Mouse (Mus musculus): ENCODE measurements around the gene Rab3il1.
A peak's percentile ranks its signal among the peaks of the same experiment; 100 is the strongest.

Gene Rab3il1

GRCm38 (mm10) chr19:9982852-9983542, 18.5 kb upstream of the Rab3il1 start:
- DNase-seq (ENCODE audit: low spot score in 2 of 2) = peak in 1 of 2 experiments; percentile 58

GRCm38 (mm10) chr19:9984111-9985055, 17.1 kb upstream of the Rab3il1 start:
- DNase-seq (ENCODE audit: low spot score in 2 of 2) = no peak

DNA sequence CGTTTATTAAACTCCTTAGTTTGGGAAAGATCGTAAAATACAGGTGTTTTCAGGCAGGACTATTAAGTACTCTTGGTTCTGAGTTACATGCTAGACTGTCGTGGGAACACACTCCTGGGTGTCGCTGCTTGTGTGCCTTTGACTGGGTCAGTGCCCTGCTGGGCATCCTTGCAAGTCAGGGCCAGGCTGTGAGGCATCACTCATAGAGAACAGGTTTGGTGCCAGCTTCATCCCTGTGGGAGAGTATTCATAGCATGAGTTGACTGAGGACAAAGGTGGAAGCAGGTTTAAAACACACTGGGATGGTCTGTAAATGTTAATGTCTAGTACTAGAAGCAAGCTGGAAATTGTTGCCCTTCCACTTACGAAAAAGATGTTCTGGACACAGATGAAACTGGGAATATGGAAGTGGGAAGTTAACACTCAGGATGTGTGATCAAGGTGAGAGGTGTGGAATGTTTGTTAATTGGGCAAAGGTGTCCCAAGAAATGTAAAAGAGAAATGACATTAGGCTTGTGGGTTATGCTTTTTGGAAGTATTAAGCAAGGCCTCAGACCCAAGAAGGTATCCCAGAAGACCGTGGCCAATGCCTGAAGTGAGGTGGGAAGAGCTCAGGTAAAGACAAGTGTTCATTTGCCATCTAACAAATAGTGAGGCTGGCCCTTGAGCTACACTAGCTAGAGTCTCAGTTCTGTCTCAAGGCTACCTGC, 16.1 kb upstream of the Rab3il1 start:
- DNase-seq (ENCODE audit: low spot score in 2 of 2) = no peak

DNA sequence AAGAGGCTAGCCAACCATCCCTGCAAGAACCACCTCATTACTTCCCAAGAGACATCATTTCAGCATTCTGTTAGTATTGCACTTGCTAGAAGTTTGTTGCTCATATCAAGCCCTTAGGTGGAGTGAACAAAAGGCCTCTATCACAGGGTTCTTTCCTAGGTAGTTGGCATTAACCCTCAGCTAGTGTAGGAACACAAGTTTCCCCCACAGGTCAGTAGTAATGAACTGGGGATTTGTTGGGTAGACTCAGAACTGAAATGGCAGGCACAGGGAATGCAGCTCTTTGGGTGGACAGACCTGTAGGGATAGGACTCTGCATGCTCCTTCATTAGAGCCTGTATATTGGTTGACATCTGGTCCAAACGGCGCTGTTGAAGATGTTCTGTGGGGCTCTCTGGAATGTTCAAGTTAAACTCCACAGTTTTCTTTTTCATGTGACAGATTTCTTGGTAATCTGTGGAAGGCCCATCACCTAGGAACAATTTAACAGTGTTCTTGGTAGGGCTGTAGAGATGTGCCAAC, 15.5 kb upstream of the Rab3il1 start:
- no peak for DNase-seq (ENCODE audit: low spot score in 2 of 2)

DNA sequence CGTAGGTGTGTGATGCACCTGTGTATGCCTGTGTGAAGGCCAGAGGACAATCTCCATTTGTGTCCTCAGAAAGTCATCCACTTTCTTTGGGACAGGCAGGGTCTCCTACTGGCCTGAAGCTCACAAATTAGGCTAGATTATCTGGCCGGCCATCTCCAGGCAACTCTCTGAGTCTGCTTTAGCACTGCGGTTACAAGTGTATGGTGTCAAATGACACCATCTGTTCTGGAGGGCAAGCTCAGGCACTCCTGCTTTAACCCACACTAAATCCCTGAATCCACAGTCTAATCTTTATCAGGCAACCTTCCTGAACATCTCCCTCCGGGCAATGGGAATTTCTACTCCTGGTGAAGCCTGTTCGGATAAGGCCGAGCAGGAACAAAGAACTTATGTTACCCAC, 14.3 kb upstream of the Rab3il1 start:
- DNase-seq (ENCODE audit: low spot score in 2 of 2) = no peak

- DNase-seq (ENCODE audit: low spot score in 2 of 2) = no peak
These were observed 13.9 kb upstream of the Rab3il1 start for GRCm38 (mm10) chr19:9987593-9987992.

- no peak for DNase-seq (ENCODE audit: low spot score in 2 of 2)
These were observed 12.1 kb upstream of the Rab3il1 start for GRCm38 (mm10) chr19:9989171-9989883.

GRCm38 (mm10) chr19:9989884-9990256, 11.6 kb upstream of the Rab3il1 start:
- DNase-seq (ENCODE audit: low spot score in 2 of 2) = no peak

DNA sequence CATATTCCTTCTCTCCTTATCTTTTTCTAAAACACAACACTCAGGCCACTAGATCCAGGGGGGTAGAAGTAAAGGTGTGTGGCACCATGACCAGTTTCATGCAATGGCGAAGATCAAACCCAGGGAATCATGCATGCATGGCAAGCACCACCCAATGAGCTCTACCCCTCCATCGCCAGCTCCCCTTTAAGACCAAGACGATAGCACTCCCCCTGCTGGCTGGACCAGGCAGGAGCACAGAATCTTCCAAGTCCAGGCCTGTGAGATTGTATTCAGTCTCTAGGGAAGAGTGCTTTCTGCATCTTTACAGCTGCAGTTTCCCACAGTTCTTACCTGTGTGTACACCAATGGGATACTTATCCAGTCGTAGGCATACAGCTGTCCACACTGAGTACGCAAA, 10.2 kb upstream of the Rab3il1 start:
- DNase-seq (ENCODE audit: low spot score in 2 of 2) = peak in 1 of 2 experiments; percentile 57

DNA sequence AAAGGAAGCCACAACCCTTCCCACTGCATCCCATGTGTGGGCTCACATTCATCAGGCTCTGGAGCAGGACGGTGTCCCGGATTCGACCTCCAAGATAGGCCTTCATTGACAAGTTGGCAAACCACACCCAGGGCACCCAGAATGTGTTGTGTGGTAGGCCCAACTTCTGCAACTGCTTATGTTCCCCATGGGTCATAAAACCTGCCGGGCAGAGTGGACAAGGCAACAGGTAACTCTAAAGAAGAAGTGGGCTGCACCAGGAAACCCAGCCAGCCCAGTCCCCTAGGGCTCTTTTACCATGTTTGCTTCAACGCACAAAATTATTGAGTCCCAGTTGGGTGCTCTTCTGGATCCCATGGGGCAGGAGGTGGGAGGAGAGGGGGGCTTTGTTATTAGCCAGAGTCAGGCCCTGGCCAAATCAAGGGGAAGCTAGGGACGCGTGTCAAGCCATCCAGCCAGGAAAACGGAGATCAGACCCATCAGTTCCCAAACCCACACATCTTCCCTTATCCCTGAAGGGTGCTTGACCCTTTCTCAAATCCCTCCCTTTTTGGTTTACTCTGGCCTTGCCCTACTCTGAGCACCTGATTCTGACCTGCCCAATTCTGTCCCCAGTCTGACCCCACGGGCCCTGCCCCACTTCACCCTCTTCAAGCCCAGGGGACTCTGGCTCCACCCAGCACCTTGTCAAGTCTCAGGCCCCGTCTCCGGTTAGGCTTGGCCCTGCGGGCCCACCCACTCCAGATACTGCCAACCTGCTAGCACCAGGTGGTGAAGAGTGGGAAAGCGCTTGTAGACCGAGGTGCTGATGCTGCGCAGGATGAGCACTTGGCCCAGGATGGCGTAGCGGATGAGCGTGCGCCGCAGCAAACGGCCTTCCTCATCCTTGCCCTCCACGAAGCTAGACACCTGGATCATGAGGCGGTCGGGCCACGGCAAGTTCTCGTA, 9.2 kb upstream of the Rab3il1 start:
- no peak for DNase-seq (ENCODE audit: low spot score in 2 of 2)

GRCm38 (mm10) chr19:9993036-9993656, 8.3 kb upstream of the Rab3il1 start:
- DNase-seq (ENCODE audit: low spot score in 2 of 2) = peak; percentile 60 to 78

GRCm38 (mm10) chr19:9997204-9998062, 4.0 kb upstream of the Rab3il1 start:
- no peak for DNase-seq (ENCODE audit: low spot score in 2 of 2)

DNA sequence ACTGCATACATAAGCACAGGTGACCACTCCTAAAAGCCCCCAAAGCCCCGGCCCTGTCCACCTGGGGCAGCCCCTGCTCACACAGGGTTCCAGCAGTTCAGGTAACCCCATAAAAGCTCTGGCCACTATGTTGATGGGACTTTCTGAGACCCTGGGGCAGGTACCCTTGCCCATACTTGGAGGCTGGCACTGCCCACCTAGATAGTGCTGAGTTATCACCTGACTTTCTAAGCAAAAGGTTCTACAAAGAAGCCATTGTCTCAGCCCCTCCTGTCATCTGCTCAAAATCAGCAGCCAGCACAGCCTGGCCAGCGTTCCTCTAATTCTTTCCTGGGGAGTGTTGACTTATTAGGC, 3.4 kb upstream of the Rab3il1 start:
- no peak for DNase-seq (ENCODE audit: low spot score in 2 of 2)

- DNase-seq (ENCODE audit: low spot score in 2 of 2) = no peak
These were observed 2.6 kb upstream of the Rab3il1 start for GRCm38 (mm10) chr19:9998736-9999486.

DNA sequence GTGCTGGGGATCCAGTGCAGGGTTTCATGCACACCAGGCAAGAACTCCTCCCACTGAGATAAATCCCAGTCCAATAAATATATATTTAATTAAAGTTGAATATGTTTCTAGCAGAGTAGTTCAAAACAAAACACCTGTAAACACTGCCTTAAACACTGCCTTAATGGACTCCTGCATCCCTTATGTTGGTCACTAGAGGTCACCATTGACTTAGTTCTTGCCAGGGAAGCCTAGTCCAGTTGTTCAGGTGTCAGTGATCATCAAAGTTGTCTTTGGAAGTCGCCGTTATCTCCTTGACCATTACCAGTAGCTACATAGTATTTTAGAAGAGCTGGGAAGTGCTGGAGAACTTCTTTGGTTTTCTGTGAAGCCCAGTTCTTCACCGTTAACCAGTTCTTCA, 1.1 kb upstream of the Rab3il1 start:
- DNase-seq (ENCODE audit: low spot score in 2 of 2) = no peak

DNA sequence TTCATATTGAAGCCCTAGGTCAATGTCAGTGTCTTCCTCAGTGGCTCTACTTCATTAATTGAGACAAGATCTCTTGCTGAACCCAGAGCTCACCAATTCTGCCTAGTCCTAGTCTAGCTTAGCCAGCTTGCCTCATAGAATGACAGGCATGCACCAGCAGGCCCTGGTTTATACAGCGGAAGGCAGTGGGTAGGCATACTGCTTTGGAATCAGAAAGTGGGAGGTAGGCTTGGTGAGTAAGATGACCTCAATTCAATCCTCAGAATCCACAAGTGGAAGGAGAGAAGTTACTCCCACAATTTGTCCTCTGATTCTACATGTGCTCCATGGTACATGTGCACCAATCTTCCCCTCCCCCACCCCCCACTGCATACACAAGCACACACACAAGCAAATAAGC, 2.2 kb downstream of the Rab3il1 start:
- no peak for DNase-seq (ENCODE audit: low spot score in 2 of 2)

- no peak for DNase-seq (ENCODE audit: low spot score in 2 of 2)
These were observed 9.9 kb downstream of the Rab3il1 start for GRCm38 (mm10) chr19:10011408-10011807.

DNA sequence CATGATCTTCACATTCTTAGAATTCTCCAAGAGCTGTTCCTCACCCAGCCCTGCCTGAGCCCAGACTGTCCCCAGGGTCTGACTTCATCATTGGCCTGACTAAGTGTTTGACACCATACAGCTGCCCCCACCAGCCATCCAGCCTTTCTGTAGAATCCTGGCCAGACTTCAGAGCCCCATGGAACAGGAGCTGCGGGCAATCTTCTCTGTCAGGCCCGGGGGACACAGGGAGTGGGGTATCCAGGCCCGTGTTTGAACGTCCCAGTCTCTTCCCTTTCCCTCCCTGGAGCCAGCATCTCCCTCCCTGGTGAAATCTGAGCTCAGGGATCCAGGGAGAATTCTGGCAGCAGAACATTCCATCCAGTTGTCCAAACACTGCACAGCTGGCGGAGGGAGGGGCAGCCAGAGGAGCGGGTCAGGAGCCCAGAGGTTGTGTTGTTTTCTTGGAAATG, 11.4 kb downstream of the Rab3il1 start:
- DNase-seq (ENCODE audit: low spot score in 2 of 2) = no peak

Data from right cerebral cortex, postnatal 36 days (tissue).